Mouse (Mus musculus) liver, embryonic 14.5 days (tissue): ENCODE data around the gene Parp16.

ENCODE experiments used
- CTCF ChIP-seq: IDR thresholded peaks from 2 replicates; pipeline ENCODE4 v1.5.1; 2016; ENCODE audit warnings: antibody characterized with exemption, low read depth, control low read depth
- EP300 ChIP-seq: IDR thresholded peaks from 2 replicates; pipeline ENCODE4 v1.6.1; 2016; ENCODE audit warnings: antibody characterized with exemption, low read depth

GRCm38 (mm10) chr9:65238191-65238760, 43.1 kb downstream of the Parp16 start:
- TF ChIP-seq EP300: no peak
- no peak for TF ChIP-seq CTCF
